Mouse (Mus musculus) hematopoietic stem cell, adult 5-6 weeks (primary cell): ENCODE data around the gene Nhsl1. TPM values are rescaled to one million over a fixed set of nuclear protein-coding genes. Genes with fewer than 3 reads are reported as not detected.
A peak's percentile ranks its signal among the peaks of the same experiment; 100 is the strongest.

Experiments
- ATAC-seq, 2 experiments: fragments of 125-278 bp in 1 of 2; replicated peaks in 1 of 2; 2 replicates each; pipeline ENCODE4 v1.8.0; 2016 to 2017; ENCODE audit warnings: inconsistent platforms in 2 of 2, mild to moderate bottlenecking in 2 of 2, moderate number of reproducible peaks in 2 of 2, low read depth in 1 of 2, moderate TSS enrichment in 1 of 2; ENCODE audit not compliant: low FRiP score in 2 of 2, poor library complexity in 2 of 2, severe bottlenecking in 2 of 2, insufficient read depth in 1 of 2, low TSS enrichment in 1 of 2
- total RNA-seq: library from RNA; stranded (forward); fragments of 172-1452, 232-1000 nt; gene quantifications from 2 replicates; pipeline ENCODE4 v1.2.3, GENCODE M21; 2017

Nhsl1 gene
- total RNA-seq: 2.6 and 5.4 TPM in 2 replicates

DNA sequence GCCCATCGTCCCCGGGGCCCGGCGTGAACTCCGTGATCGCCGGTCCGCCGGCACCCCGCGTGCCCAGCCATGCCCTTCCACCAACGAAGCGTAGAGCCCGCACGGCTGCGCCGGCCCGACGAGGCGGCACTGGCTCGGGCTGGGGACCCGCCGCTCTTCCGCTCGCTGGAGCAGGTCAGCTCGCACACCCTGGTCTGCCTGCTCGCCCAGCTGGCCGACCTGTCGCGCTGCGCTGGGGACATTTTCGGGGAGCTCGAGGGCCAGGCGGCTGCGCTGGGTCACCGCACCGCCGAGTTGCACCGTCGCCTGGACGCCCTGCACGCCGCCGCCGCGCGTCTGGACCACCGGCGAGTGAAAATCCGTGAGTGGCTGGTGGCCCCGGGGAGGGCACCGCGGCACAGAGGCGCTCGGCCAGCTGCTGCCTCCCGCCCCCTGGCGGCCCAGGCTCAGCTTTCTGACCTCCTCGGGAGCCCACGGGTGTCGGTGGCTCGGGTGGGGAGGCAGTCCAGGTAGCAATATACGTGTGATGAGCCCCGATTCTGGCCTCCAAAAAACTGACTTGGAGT is at the start of gene Nhsl1:
TSS of gene Nhsl1 (plus strand) at position 70 of the 566 bp plus-strand sequence.
- ATAC-seq: peak; percentile 49 to 51; a peak in 2 of 4 replicates

DNA sequence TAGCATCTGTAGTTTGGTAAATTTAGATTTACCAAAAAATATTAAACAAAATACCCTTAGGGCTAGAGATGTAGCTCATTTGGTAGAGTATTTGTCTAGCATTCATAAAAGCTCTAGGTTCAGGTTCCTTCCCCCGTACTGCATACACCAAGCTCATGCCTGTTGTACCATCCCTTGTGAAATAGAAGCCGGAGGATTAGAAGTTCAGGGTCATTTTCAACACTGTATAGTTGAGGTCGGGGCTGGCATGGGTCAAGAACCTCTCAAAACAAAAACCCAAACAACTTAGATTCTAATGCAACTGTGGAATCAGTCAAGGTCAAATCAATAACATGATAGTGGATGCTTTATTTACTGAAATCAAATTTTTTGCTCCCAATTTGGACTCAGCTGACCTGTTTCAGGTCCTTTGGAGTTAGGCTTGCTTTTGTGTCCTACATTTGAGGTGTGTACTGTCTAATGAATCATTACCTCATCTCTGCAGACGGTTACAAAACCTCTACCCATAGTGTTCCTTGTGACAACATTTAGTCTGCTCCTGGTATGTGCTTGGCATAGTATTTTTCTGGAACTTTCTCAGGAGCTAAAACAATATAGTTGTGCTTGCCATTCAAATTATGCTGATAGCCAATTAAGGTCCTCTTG is 42.6 kb upstream of the Nhsl1 start:
- ATAC-seq: no peak

DNA sequence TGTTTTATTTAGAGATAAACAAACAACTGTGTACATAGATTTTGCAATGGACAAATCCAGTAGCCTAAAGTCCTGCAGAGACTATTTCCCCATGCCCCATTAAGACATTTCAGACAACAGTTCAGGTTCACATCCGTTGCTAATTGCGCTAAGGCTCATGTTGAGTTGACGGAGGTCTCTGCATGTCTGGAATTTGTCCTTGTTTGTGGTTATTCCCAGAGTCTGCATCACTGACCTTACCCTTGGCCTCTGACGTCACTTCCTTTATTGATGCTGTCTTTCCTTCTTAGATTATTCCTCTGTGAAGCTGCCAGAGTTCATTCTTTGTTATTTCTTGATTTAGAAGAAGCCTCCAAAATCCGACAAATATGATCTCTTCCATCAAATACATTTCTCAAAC is 34.8 kb upstream of the Nhsl1 start:
- ATAC-seq: no peak

DNA sequence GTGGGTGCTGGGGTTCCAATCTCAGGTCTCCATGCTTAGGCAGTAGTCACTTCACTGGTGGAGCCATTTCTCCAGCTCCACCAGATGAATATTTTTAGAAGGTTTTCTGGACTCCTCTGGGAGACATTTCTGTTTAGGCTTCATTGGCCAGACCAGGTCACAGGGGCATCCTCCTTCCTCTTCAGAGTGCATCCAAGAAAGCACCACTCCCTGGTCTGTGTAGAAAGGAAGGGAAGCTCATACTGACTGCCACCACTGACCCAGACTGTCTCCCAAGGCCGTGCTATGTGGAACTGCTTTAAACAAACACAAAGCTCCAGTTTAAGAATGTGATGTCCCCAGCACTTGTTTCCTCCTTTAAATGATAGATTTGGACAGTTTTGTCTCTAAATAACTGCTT is 29.3 kb upstream of the Nhsl1 start:
- no peak for ATAC-seq

DNA sequence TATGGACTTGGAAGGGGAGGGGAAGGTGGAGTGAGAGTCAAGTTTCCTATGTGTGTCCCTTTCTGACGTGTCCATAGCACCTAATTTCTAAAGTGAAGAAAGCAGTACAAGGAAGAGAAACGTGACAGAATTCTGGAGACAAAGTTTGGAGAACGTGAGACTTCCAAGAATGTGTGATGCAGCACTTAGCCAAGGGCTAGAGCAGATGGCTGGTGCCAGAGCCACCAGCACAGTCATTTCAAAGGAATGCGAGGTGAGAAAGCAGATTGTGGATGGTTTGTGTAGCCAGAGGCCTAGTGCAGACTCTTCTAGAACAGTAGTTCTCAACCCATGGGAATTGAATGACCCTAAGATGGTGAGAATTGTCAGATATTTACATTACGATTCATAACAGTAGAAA is 13.7 kb upstream of the Nhsl1 start:
- ATAC-seq: no peak

DNA sequence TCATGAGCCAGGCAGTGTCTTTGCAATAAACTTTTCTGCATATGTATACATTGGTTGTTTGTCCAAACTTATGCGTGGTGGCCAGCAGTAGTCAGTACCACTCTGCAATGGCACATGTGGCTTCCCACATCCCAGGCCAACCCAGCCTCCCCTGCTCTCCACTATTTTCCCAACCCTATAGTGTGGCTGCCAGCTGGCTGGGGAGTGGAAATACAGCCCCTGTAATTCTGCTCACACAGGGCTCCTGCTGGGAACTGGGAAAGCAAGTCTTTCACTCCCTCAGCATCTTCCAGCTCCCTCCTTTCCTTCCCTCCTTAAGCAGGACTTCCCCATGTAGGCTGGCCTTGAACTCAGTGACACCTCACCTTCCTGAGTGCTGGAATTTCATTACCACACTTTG is 3.7 kb upstream of the Nhsl1 start:
- no peak for ATAC-seq

DNA sequence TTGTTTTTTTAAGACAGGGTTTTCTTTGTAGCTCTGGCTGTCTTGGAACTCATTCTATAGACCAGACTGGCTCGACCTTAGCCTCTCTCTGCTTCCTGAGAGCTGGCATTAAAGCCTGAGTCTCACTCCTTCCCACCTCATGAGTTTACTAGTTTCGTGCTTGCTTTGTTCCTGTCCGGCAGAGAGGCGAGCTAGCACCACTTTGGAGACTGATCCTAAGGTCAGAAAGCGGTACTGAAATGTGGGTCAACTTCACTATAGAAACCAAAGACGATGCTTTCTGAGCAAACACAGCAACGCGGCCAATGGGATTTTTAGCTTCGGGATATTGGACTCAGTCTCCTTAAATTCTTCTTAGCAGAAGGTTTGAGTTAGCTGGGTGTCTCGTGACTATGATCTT is 1.3 kb upstream of the Nhsl1 start:
- no peak for ATAC-seq

- ATAC-seq: peak; percentile 27 to 42; a peak in 1 of 4 replicates
These were observed 547 bp upstream of the Nhsl1 start for GRCm38 (mm10) chr10:18317961-18318915.

- ATAC-seq: no peak
These were observed 906 bp downstream of the Nhsl1 start for GRCm38 (mm10) chr10:18319691-18320090.

- no peak for ATAC-seq
These were observed 3.1 kb downstream of the Nhsl1 start for GRCm38 (mm10) chr10:18321861-18322260.

- ATAC-seq: no peak
These were observed 4.9 kb downstream of the Nhsl1 start for GRCm38 (mm10) chr10:18323701-18324100.

GRCm38 (mm10) chr10:18328331-18328908 is 9.6 kb downstream of the Nhsl1 start:
- ATAC-seq: no peak

- ATAC-seq: 0 out of 4 replicates have a peak, but pooled peaks have one; percentile 7 to 36
These were observed 10.6 kb downstream of the Nhsl1 start for GRCm38 (mm10) chr10:18329096-18330038.

- ATAC-seq: no peak
These were observed 11.7 kb downstream of the Nhsl1 start for GRCm38 (mm10) chr10:18330445-18330844.

- ATAC-seq: no peak
These were observed 14.8 kb downstream of the Nhsl1 start for GRCm38 (mm10) chr10:18333575-18333974.

DNA sequence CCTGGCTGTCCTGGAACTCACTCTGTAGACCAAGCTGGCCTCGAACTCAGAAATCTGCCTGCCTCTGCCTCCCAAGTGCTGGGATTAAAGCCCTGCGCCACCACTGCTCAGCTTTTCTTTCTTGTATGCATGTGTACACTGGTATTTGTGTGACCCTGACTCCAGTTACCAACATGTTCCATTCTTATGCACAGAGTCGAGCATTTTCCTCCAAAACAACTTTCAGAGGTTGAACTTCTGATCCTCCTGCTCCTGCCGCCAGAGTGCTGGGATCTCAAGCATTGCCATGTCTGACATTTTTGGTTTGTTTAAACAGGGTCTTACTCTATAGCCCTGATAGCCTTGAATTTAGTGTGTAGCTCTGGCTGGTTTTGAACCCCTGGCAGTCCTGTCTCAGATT is 15.4 kb downstream of the Nhsl1 start:
- no peak for ATAC-seq

GRCm38 (mm10) chr10:18334734-18335133 is 15.9 kb downstream of the Nhsl1 start:
- ATAC-seq: no peak
